Mouse (Mus musculus): ENCODE results near the gene Prr12. TPM values are rescaled to one million over a fixed set of nuclear protein-coding genes. Genes with fewer than 3 reads are reported as not detected.

The Prr12 gene
- polyA plus RNA-seq, 1 experiment from 2014 or later = 2.0 TPM

GRCm38 (mm10) chr7:44996672-44997071, 56.0 kb downstream of the Prr12 start:
- H3K36me3 ChIP-seq (ENCODE audit: control insufficient read depth, insufficient read depth) = peaks cover 19% of the 10 kb centered on the region
- H3K9ac ChIP-seq (ENCODE audit: low read depth, low read length) = peak overlapping the region; percentile 88
- no peak for ATAC-seq (ENCODE audit: low read depth)
- no peaks in the 10 kb centered on the region for H3K9me3 ChIP-seq (replicated peaks; ENCODE audit: control insufficient read depth, low read length)
- H3K4me1 ChIP-seq (ENCODE audit: control insufficient read depth, low read depth, low read length) = peaks cover 25% of the 10 kb centered on the region
- no peaks in the 10 kb centered on the region for H3K27me3 ChIP-seq (ENCODE audit: control insufficient read depth, insufficient read depth, low read depth, low read length)
- peak overlapping the region; percentile 87 for H3K4me2 ChIP-seq (ENCODE audit: low read depth, low read length)
- 12% methylated on average over 10 of the region's 10 CpGs for WGBS (ENCODE audit: insufficient replicate concordance)
- H3K27ac ChIP-seq (ENCODE audit: low read length) = peak overlapping the region; percentile 37
- peak overlapping the region; percentile 69 for H3K4me3 ChIP-seq (ENCODE audit: low read depth, low read length)

- Histone ChIP-seq H3K27ac (ENCODE audit: low read length) (peak overlapping the region; percentile 89), H3K36me3 (ENCODE audit: control insufficient read depth, insufficient read depth) (peaks cover 2% of the 10 kb centered on the region), H3K27me3 (ENCODE audit: control insufficient read depth, insufficient read depth, low read depth, low read length) (no peaks in the 10 kb centered on the region), H3K4me1 (ENCODE audit: control insufficient read depth, low read depth, low read length) (peaks cover 23% of the 10 kb centered on the region), H3K9ac (ENCODE audit: low read depth, low read length) (peak overlapping the region; percentile 77), H3K4me3 (ENCODE audit: low read depth, low read length) (peak overlapping the region; percentile 78), H3K4me2 (ENCODE audit: low read depth, low read length) (peak overlapping the region; percentile 86), H3K9me3 (replicated peaks; ENCODE audit: control insufficient read depth, low read length) (no peaks in the 10 kb centered on the region)
- peak; percentile 6; the same call in 1 of the 2 replicates for ATAC-seq (ENCODE audit: low read depth)
- under 1% methylated on average over 29 of the region's 29 CpGs for WGBS (ENCODE audit: insufficient replicate concordance)
Observed at GRCm38 (mm10) chr7:44986879-44987718, 65.6 kb downstream of the Prr12 start.

DNA sequence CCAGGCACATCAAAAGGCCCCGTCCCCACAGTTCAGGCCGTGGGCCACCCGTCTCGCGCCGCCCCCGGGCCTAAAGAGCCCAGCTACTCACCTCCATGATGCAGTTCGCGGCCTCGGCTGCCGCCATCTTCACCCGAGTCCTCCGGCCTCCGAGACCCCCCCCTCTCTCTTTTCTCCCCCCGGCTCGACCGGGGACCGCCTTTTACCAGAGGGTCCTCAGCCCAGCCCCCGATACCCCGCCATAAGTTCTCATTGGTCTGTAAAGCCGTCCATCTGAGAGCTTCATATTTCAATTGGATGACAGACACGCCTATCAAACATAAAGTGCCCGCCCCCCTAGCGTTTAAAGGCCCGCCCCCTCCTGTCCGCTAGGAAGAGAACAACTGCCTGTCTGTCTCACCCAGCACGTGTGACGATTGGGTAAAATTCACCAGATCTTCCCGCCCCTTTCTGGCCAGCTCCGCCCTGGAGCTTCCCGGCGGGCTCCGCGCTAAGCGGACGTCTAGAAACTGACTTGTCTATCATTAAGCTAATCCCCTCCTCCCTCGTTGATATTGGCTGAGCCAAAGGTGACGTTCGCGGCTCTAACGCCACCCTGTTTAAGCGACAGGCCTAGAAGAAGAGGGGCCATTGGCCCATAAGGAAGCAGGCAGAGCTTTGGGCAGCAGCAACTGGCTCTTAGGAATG, 66.3 kb downstream of the Prr12 start, which contains the start of gene Prmt1:
Gene Prmt1, minus strand, starts transcription at position 377 of the 687 bp plus-strand sequence.
- peaks cover 23% of the 10 kb centered on the region for H3K4me1 ChIP-seq (ENCODE audit: control insufficient read depth, low read depth, low read length)

DNA sequence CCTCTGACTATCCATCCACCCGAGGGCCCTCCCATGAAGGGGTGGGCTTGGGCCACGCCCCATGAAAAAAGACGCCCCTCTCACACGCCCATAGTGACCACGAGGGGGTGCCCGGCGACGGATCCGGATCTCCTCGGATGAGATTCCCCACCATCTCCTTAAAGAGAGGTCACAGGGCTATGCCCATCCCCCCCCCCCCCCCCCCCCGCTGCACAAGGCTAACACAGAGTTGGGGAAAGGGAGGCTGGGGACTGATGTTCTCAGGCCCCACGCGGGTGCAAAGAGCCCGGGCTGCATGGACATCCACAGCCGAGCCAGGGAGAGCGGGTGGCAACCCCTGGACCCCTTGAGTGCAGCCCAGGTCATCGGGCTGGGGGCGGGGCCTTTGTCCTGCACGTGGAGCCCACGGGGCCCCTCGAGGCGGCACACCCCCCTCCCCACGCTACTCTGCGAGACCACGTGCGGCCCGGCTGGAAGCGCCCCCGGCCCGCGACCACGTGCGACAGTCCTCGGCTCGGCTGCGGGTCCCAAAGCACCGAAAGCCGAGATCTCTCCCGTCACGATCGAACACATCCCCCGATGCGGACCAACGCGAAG, 67.0 kb downstream of the Prr12 start:
- Histone ChIP-seq H3K9me3 (replicated peaks; ENCODE audit: control insufficient read depth, low read length) (no peaks in the 10 kb centered on the region), H3K36me3 (ENCODE audit: control insufficient read depth, insufficient read depth) (peaks cover 13% of the 10 kb centered on the region), H3K27ac (ENCODE audit: low read length) (peak overlapping the region; percentile 85), H3K27me3 (ENCODE audit: control insufficient read depth, insufficient read depth, low read depth, low read length) (no peaks in the 10 kb centered on the region), H3K4me2 (ENCODE audit: low read depth, low read length) (peak overlapping the region; percentile 99), H3K4me3 (ENCODE audit: low read depth, low read length) (peak overlapping the region; percentile 88), H3K4me1 (ENCODE audit: control insufficient read depth, low read depth, low read length) (peaks cover 23% of the 10 kb centered on the region), H3K9ac (ENCODE audit: low read depth, low read length) (peak overlapping the region; percentile 92)
- under 1% methylated on average over 44 of the region's 45 CpGs for whole genome bisulfite sequencing (ENCODE audit: insufficient replicate concordance)
- no peak for ATAC-seq (ENCODE audit: low read depth)

More for the DNA sequence above, 66.3 kb downstream of the Prr12 start, which contains the start of gene Prmt1:
- Histone ChIP-seq H3K27me3 (ENCODE audit: control insufficient read depth, insufficient read depth, low read depth, low read length) (no peaks in the 10 kb centered on the region), H3K27ac (ENCODE audit: low read length) (peak within 1 kb of the TSS; percentile 89), H3K9me3 (replicated peaks; ENCODE audit: control insufficient read depth, low read length) (no peaks in the 10 kb centered on the region), H3K9ac (ENCODE audit: low read depth, low read length) (peak within 1 kb of the TSS; percentile 92), H3K4me2 (ENCODE audit: low read depth, low read length) (peak within 1 kb of the TSS; percentile 99), H3K36me3 (ENCODE audit: control insufficient read depth, insufficient read depth) (peaks cover 9% of the 10 kb centered on the region), H3K4me3 (ENCODE audit: low read depth, low read length) (peak within 1 kb of the TSS; percentile 88)
- ATAC-seq (ENCODE audit: low read depth) = peak; percentile 93
- under 1% methylated on average over 41 of the region's 42 CpGs for WGBS (ENCODE audit: insufficient replicate concordance)

DNA sequence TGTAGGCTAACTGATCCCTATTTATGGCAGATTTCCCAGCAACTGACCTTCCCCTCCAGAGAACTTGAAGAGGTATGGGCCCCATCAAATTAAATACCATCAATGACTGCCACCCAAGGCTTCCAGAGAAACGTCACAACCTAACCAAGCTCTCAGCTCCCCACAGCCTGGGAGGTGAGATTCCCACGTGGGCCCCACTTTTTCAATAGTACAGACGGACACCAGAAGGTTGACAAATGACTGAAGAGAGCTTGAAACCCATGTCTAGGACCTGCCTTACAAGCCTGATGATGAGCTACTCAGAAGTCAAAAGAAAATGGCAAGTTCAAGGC, 67.9 kb downstream of the Prr12 start:
- H3K4me1 ChIP-seq (ENCODE audit: control insufficient read depth, low read depth, low read length) = peaks cover 23% of the 10 kb centered on the region
- WGBS (ENCODE audit: insufficient replicate concordance) = 33% methylated on average over 3 of the region's 3 CpGs
- H3K36me3 ChIP-seq (ENCODE audit: control insufficient read depth, insufficient read depth) = peaks cover 17% of the 10 kb centered on the region
- no peak overlapping the region for H3K4me3 ChIP-seq (ENCODE audit: low read depth, low read length)
- H3K27ac ChIP-seq (ENCODE audit: low read length) = peak overlapping the region; percentile 85; the same call in 1 of the 2 replicates
- ATAC-seq (ENCODE audit: low read depth) = no peak
- H3K9me3 ChIP-seq (replicated peaks; ENCODE audit: control insufficient read depth, low read length) = no peaks in the 10 kb centered on the region
- H3K9ac ChIP-seq (ENCODE audit: low read depth, low read length) = no peak overlapping the region
- H3K27me3 ChIP-seq (ENCODE audit: control insufficient read depth, insufficient read depth, low read depth, low read length) = no peaks in the 10 kb centered on the region
- H3K4me2 ChIP-seq (ENCODE audit: low read depth, low read length) = peak overlapping the region; percentile 99; the same call in 1 of the 2 replicates

GRCm38 (mm10) chr7:44983944-44984832, 68.5 kb downstream of the Prr12 start:
- H3K27ac ChIP-seq (ENCODE audit: low read length) = no peak overlapping the region

DNA sequence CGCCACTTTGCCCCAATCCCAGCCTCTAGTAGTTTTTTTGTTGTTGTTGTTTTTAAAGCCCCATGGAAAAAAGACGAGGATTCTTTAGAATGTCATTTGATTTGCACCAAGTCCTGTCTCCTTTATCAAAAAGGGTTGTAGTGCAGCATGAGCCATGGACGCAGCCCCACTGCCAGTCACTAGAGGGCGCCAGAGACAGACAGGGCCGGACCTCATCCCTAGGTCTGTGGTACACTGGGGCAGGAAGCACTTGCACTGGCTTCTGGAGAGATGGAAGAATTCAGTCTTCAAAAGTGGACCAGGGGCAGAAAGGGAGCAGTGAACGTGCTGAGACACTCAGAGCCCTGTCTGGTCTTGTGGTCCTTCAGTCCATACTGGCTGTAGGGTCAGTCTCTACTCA, 69.6 kb downstream of the Prr12 start:
- peaks cover 20% of the 10 kb centered on the region for H3K36me3 ChIP-seq (ENCODE audit: control insufficient read depth, insufficient read depth)
- H3K27me3 ChIP-seq (ENCODE audit: control insufficient read depth, insufficient read depth, low read depth, low read length) = no peaks in the 10 kb centered on the region
- 20% methylated on average over 6 of the region's 6 CpGs for WGBS (ENCODE audit: insufficient replicate concordance)
- H3K4me1 ChIP-seq (ENCODE audit: control insufficient read depth, low read depth, low read length) = peaks cover 22% of the 10 kb centered on the region
- no peak overlapping the region for H3K4me2 ChIP-seq (ENCODE audit: low read depth, low read length)
- ATAC-seq (ENCODE audit: low read depth) = no peak
- no peaks in the 10 kb centered on the region for H3K9me3 ChIP-seq (replicated peaks; ENCODE audit: control insufficient read depth, low read length)
- no peak overlapping the region for H3K9ac ChIP-seq (ENCODE audit: low read depth, low read length)
- H3K4me3 ChIP-seq (ENCODE audit: low read depth, low read length) = no peak overlapping the region
- no peak overlapping the region for H3K27ac ChIP-seq (ENCODE audit: low read length)

More at GRCm38 (mm10) chr7:44983944-44984832, 68.5 kb downstream of the Prr12 start:
- Histone ChIP-seq H3K4me1 (ENCODE audit: control insufficient read depth, low read depth, low read length) (peaks cover 23% of the 10 kb centered on the region), H3K4me2 (ENCODE audit: low read depth, low read length) (peak overlapping the region; percentile 4; the same call in 1 of the 2 replicates), H3K9me3 (replicated peaks; ENCODE audit: control insufficient read depth, low read length) (no peaks in the 10 kb centered on the region), H3K36me3 (ENCODE audit: control insufficient read depth, insufficient read depth) (peaks cover 19% of the 10 kb centered on the region), H3K4me3 (ENCODE audit: low read depth, low read length) (no peak overlapping the region), H3K9ac (ENCODE audit: low read depth, low read length) (no peak overlapping the region), H3K27me3 (ENCODE audit: control insufficient read depth, insufficient read depth, low read depth, low read length) (no peaks in the 10 kb centered on the region)
- ATAC-seq (ENCODE audit: low read depth) = no peak
- 81% methylated on average over 7 of the region's 7 CpGs for WGBS (ENCODE audit: insufficient replicate concordance)

DNA sequence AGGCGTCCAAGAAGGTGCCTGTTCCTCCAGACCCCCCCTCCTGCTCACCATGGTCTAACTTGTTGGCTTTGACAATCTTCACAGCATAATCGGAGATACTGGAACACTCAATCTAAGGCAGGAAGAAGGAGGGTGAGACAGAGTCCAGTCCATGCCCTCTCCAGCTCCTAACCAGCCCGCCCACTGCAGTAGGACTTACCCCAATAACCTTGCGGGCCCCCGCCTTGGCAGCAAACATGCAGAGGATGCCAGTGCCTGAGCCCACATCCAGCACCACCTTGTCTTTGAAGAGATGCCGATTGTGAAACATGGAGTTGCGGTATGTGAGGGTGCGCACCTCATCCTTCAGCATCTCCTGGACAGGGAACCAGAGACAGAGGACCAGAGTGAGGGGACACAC, 71.1 kb downstream of the Prr12 start:
- Histone ChIP-seq H3K9ac (ENCODE audit: low read depth, low read length) (no peak overlapping the region), H3K27ac (ENCODE audit: low read length) (no peak overlapping the region), H3K4me1 (ENCODE audit: control insufficient read depth, low read depth, low read length) (peaks cover 12% of the 10 kb centered on the region), H3K4me3 (ENCODE audit: low read depth, low read length) (no peak overlapping the region), H3K4me2 (ENCODE audit: low read depth, low read length) (no peak overlapping the region), H3K9me3 (replicated peaks; ENCODE audit: control insufficient read depth, low read length) (no peaks in the 10 kb centered on the region), H3K36me3 (ENCODE audit: control insufficient read depth, insufficient read depth) (peaks cover 32% of the 10 kb centered on the region), H3K27me3 (ENCODE audit: control insufficient read depth, insufficient read depth, low read depth, low read length) (no peaks in the 10 kb centered on the region)
- whole genome bisulfite sequencing (ENCODE audit: insufficient replicate concordance) = 83% methylated on average over 8 of the region's 8 CpGs
- ATAC-seq (ENCODE audit: low read depth) = no peak

All from liver, embryonic 16.5 days (tissue).